Comparison of ENCODE assay signal across 27 mouse cellular contexts in genomic region chr6:42790949-42791556, GRCm38 (mm10). TPM values are rescaled to one million over a fixed set of nuclear protein-coding genes. Genes with fewer than 3 reads are reported as not detected.
DNase-seq lines count a peak whose midpoint lies in the region; ATAC-seq lines count a peak whose summit lies in the region.
"Had no signal": no experiment of that assay in that cellular context is flagged by ENCODE, and none has a peak within 500 bp of the region (broad histone marks: within the 10 kb centered on the region; RNA-seq: fewer than 3 reads in every experiment).

No protein-coding gene starts in this region.

- no peak overlapping the region for H3K4me3 ChIP-seq in hindbrain, embryonic 13.5 days
- no peak overlapping the region for H3K4me3 ChIP-seq in hindbrain, embryonic 11.5 days (ENCODE audit: low read depth, low read length)
- no peak overlapping the region for H3K4me3 ChIP-seq in neural tube, embryonic 14.5 days (ENCODE audit: low read depth, low read length)
- H3K4me3 ChIP-seq in forebrain, embryonic 14.5 days (ENCODE audit: low read depth, low read length): no peak overlapping the region
- no peak overlapping the region for H3K4me3 ChIP-seq in midbrain, embryonic 16.5 days (ENCODE audit: low read depth, low read length)
- H3K4me3 ChIP-seq in intestine, embryonic 16.5 days (ENCODE audit: low read length): no peak overlapping the region
- H3K4me3 ChIP-seq: erythroblast, embryonic 14.5 days; gastrocnemius, adult 2 months; liver, embryonic 13.5 days; lung, embryonic 15.5 days; neural tube, embryonic 12.5 days had no signal

- H3K4me1 ChIP-seq in hindbrain, embryonic 13.5 days (replicated peaks): no peaks in the 10 kb centered on the region
- no peaks in the 10 kb centered on the region for H3K4me1 ChIP-seq in hindbrain, embryonic 11.5 days (replicated peaks; ENCODE audit: control insufficient read depth, insufficient read depth, low read length)
- no peaks in the 10 kb centered on the region for H3K4me1 ChIP-seq in neural tube, embryonic 14.5 days (ENCODE audit: control insufficient read depth, insufficient read depth, low read length)
- H3K4me1 ChIP-seq in forebrain, embryonic 14.5 days (ENCODE audit: control insufficient read depth, insufficient read depth, low read length): no peaks in the 10 kb centered on the region
- peaks cover 3% of the 10 kb centered on the region for H3K4me1 ChIP-seq in midbrain, embryonic 16.5 days (ENCODE audit: control insufficient read depth, insufficient read depth, low read length)
- H3K4me1 ChIP-seq in intestine, embryonic 16.5 days (ENCODE audit: control insufficient read depth, insufficient read depth, low read length): no peaks in the 10 kb centered on the region
- H3K4me1 ChIP-seq: liver, embryonic 13.5 days; lung, embryonic 15.5 days; neural tube, embryonic 12.5 days had no signal

- no peaks in the 10 kb centered on the region for H3K9me3 ChIP-seq in hindbrain, embryonic 13.5 days
- H3K9me3 ChIP-seq in hindbrain, embryonic 11.5 days (ENCODE audit: control insufficient read depth, low read length): no peaks in the 10 kb centered on the region
- H3K9me3 ChIP-seq in neural tube, embryonic 14.5 days (ENCODE audit: control insufficient read depth, low read length): no peaks in the 10 kb centered on the region
- H3K9me3 ChIP-seq in forebrain, embryonic 14.5 days (replicated peaks; ENCODE audit: control insufficient read depth, low read length): no peaks in the 10 kb centered on the region
- H3K9me3 ChIP-seq in midbrain, embryonic 16.5 days (replicated peaks; ENCODE audit: control insufficient read depth, low read length, poor library complexity, severe bottlenecking): no peaks in the 10 kb centered on the region
- no peaks in the 10 kb centered on the region for H3K9me3 ChIP-seq in intestine, embryonic 16.5 days (ENCODE audit: control insufficient read depth, low read length)
- H3K9me3 ChIP-seq: liver, embryonic 13.5 days; lung, embryonic 15.5 days; neural tube, embryonic 12.5 days had no signal

- no peak overlapping the region for H3K27ac ChIP-seq in hindbrain, embryonic 13.5 days
- H3K27ac ChIP-seq in hindbrain, embryonic 11.5 days (ENCODE audit: low read depth, low read length): no peak overlapping the region
- H3K27ac ChIP-seq in neural tube, embryonic 14.5 days (ENCODE audit: low read depth, low read length): no peak overlapping the region
- no peak overlapping the region for H3K27ac ChIP-seq in forebrain, embryonic 14.5 days (ENCODE audit: low read depth, low read length)
- peak overlapping the region; percentile 73 for H3K27ac ChIP-seq in midbrain, embryonic 16.5 days (ENCODE audit: low read length)
- H3K27ac ChIP-seq in intestine, embryonic 16.5 days (ENCODE audit: low read length): no peak overlapping the region
- H3K27ac ChIP-seq: gastrocnemius, adult 2 months; liver, embryonic 13.5 days; lung, embryonic 15.5 days; macrophage; neural tube, embryonic 12.5 days had no signal

- no peak overlapping the region for H3K9ac ChIP-seq in hindbrain, embryonic 13.5 days
- H3K9ac ChIP-seq in hindbrain, embryonic 11.5 days (ENCODE audit: low read depth, low read length): no peak overlapping the region
- H3K9ac ChIP-seq in neural tube, embryonic 14.5 days (replicated peaks; ENCODE audit: low read depth, low read length): no peak overlapping the region
- H3K9ac ChIP-seq in forebrain, embryonic 14.5 days (ENCODE audit: low read length): no peak overlapping the region
- H3K9ac ChIP-seq in midbrain, embryonic 16.5 days (ENCODE audit: low read depth, low read length): no peak overlapping the region
- H3K9ac ChIP-seq in intestine, embryonic 16.5 days (ENCODE audit: low read depth, low read length): no peak overlapping the region
- H3K9ac ChIP-seq: liver, embryonic 13.5 days; lung, embryonic 15.5 days; neural tube, embryonic 12.5 days had no signal

- ATAC-seq in hindbrain, embryonic 13.5 days (ENCODE audit: low FRiP score): peak; percentile 74; the same call in 1 of the 2 replicates
- no peak for ATAC-seq in hindbrain, embryonic 11.5 days (ENCODE audit: low FRiP score)
- peak; percentile 66 for ATAC-seq in neural tube, embryonic 14.5 days (ENCODE audit: low read depth)
- ATAC-seq in forebrain, embryonic 14.5 days: peak; percentile 79
- peak; percentile 95 for ATAC-seq in midbrain, embryonic 16.5 days
- ATAC-seq in intestine, embryonic 16.5 days: no peak

- H3K4me2 ChIP-seq in hindbrain, embryonic 13.5 days: no peak overlapping the region
- no peak overlapping the region for H3K4me2 ChIP-seq in hindbrain, embryonic 11.5 days (replicated peaks; ENCODE audit: low read depth, low read length)
- H3K4me2 ChIP-seq in neural tube, embryonic 14.5 days (ENCODE audit: low read depth, low read length): no peak overlapping the region
- H3K4me2 ChIP-seq in forebrain, embryonic 14.5 days (ENCODE audit: low read length): no peak overlapping the region
- 0 out of 2 replicates have a peak overlapping the region, but pooled peaks have one; percentile 24 for H3K4me2 ChIP-seq in midbrain, embryonic 16.5 days (ENCODE audit: low read length)
- no peak overlapping the region for H3K4me2 ChIP-seq in intestine, embryonic 16.5 days (ENCODE audit: low read depth, low read length)
- H3K4me2 ChIP-seq: liver, embryonic 13.5 days; lung, embryonic 15.5 days; neural tube, embryonic 12.5 days had no signal

- H3K27me3 ChIP-seq in hindbrain, embryonic 13.5 days: no peaks in the 10 kb centered on the region
- no peaks in the 10 kb centered on the region for H3K27me3 ChIP-seq in hindbrain, embryonic 11.5 days (ENCODE audit: control insufficient read depth, insufficient read depth, low read length)
- no peaks in the 10 kb centered on the region for H3K27me3 ChIP-seq in neural tube, embryonic 14.5 days (ENCODE audit: control insufficient read depth, insufficient read depth, low read length)
- no peaks in the 10 kb centered on the region for H3K27me3 ChIP-seq in forebrain, embryonic 14.5 days (replicated peaks; ENCODE audit: control insufficient read depth, insufficient read depth, low read length)
- H3K27me3 ChIP-seq in midbrain, embryonic 16.5 days (ENCODE audit: control insufficient read depth, insufficient read depth, low read depth, low read length): no peaks in the 10 kb centered on the region
- H3K27me3 ChIP-seq in intestine, embryonic 16.5 days (replicated peaks; ENCODE audit: control insufficient read depth, insufficient read depth, low read length): no peaks in the 10 kb centered on the region
- H3K27me3 ChIP-seq: CH12.LX; liver, embryonic 13.5 days; lung, embryonic 15.5 days; neural tube, embryonic 12.5 days had no signal

- H3K36me3 ChIP-seq in hindbrain, embryonic 13.5 days: no peaks in the 10 kb centered on the region
- H3K36me3 ChIP-seq in hindbrain, embryonic 11.5 days (ENCODE audit: control insufficient read depth, insufficient read depth, low read length): no peaks in the 10 kb centered on the region
- no peaks in the 10 kb centered on the region for H3K36me3 ChIP-seq in neural tube, embryonic 14.5 days (ENCODE audit: control insufficient read depth, insufficient read depth, low read length)
- no peaks in the 10 kb centered on the region for H3K36me3 ChIP-seq in forebrain, embryonic 14.5 days (ENCODE audit: control insufficient read depth, insufficient read depth, low read length)
- H3K36me3 ChIP-seq in midbrain, embryonic 16.5 days (ENCODE audit: control insufficient read depth, insufficient read depth, low read length): no peaks in the 10 kb centered on the region
- no peaks in the 10 kb centered on the region for H3K36me3 ChIP-seq in intestine, embryonic 16.5 days (ENCODE audit: control insufficient read depth, insufficient read depth, low read length)
- H3K36me3 ChIP-seq: liver, embryonic 13.5 days; lung, embryonic 15.5 days; neural tube, embryonic 12.5 days had no signal

- no peak for DNase-seq in hindbrain, embryonic 11.5 days (ENCODE audit: low spot score)
- no peak for DNase-seq in neural tube, embryonic 10.5 days (ENCODE audit: extremely low spot score, low spot score)
- DNase-seq in forebrain, embryonic 14.5 days (ENCODE audit: low spot score): peak; percentile 52
- DNase-seq in embryo, embryonic 10 days (ENCODE audit: low spot score): no peak
- DNase-seq: adrenal gland, adult 2 months; cerebellum, adult 11-12 months; gastrocnemius, adult 2 months; heart, adult 11 months; heart, postnatal 4 days; kidney, adult 18-20 months; kidney, postnatal 25 days; layer of hippocampus, adult 9-11 months; liver, embryonic 13.5 days; thymus, postnatal 14 days had no signal

- whole genome bisulfite sequencing in hindbrain, embryonic 13.5 days: 75% methylated on average over 9 of the region's 9 CpGs
- WGBS in hindbrain, embryonic 11.5 days: 85% methylated on average over 9 of the region's 9 CpGs
- WGBS in neural tube, embryonic 14.5 days: 73% methylated on average over 9 of the region's 9 CpGs
- WGBS in forebrain, embryonic 14.5 days: 64% methylated on average over 9 of the region's 9 CpGs
- WGBS in midbrain, embryonic 16.5 days: 65% methylated on average over 9 of the region's 9 CpGs
- WGBS in intestine, embryonic 16.5 days: 78% methylated on average over 9 of the region's 9 CpGs

RNA-seq across cellular contexts. Expression of gene Olfr452, which starts 6.2 kb away (rescaled TPM):
- not detected in 2 replicates for polyA plus RNA-seq in hindbrain, embryonic 13.5 days (2015; fragmentation: Nextera tagmentation; extraction: Ambion mirVana)
- polyA plus RNA-seq in hindbrain, embryonic 11.5 days (2014; fragmentation: Nextera tagmentation; extraction: Ambion mirVana): not detected in 2 replicates
- not detected in 2 replicates for polyA plus RNA-seq in neural tube, embryonic 14.5 days (2014; fragmentation: Nextera tagmentation; extraction: Ambion mirVana)
- polyA plus RNA-seq in forebrain, embryonic 14.5 days (2014; fragmentation: Nextera tagmentation; extraction: Ambion mirVana): not detected in 2 replicates
- polyA plus RNA-seq in midbrain, embryonic 16.5 days (2015; fragmentation: Nextera tagmentation; extraction: Ambion mirVana): not detected in 2 replicates
- not detected in 2 replicates for polyA plus RNA-seq in intestine, embryonic 16.5 days (2015; fragmentation: Nextera tagmentation; extraction: Ambion mirVana)
- polyA plus RNA-seq: adrenal gland, adult 2 months; embryonic facial prominence, embryonic 11.5 days; erythroblast, embryonic 14.5 days; heart, embryonic 14.5 days; limb, embryonic 11.5 days; liver, embryonic 13.5 days; lung, embryonic 15.5 days; macrophage; neural tube, embryonic 12.5 days; stomach, embryonic 16.5 days had no signal

RNA-seq across cellular contexts. Expression of gene Olfr450, which starts 20.7 kb away (rescaled TPM):
- polyA plus RNA-seq in hindbrain, embryonic 13.5 days (2015; fragmentation: Nextera tagmentation; extraction: Ambion mirVana): not detected in 2 replicates
- not detected in 2 replicates for polyA plus RNA-seq in hindbrain, embryonic 11.5 days (2014; fragmentation: Nextera tagmentation; extraction: Ambion mirVana)
- not detected in 2 replicates for polyA plus RNA-seq in neural tube, embryonic 14.5 days (2014; fragmentation: Nextera tagmentation; extraction: Ambion mirVana)
- polyA plus RNA-seq in forebrain, embryonic 14.5 days (2014; fragmentation: Nextera tagmentation; extraction: Ambion mirVana): not detected in 2 replicates
- not detected in 2 replicates for polyA plus RNA-seq in midbrain, embryonic 16.5 days (2015; fragmentation: Nextera tagmentation; extraction: Ambion mirVana)
- polyA plus RNA-seq in intestine, embryonic 16.5 days (2015; fragmentation: Nextera tagmentation; extraction: Ambion mirVana): not detected in 2 replicates
- polyA plus RNA-seq: adrenal gland, adult 2 months; embryonic facial prominence, embryonic 11.5 days; heart, embryonic 14.5 days; limb, embryonic 11.5 days; liver, embryonic 13.5 days; lung, embryonic 15.5 days; macrophage; neural tube, embryonic 12.5 days; stomach, embryonic 16.5 days had no signal

RNA-seq across cellular contexts. Expression of gene Olfr38, which starts 34.8 kb away (rescaled TPM):
- polyA plus RNA-seq in hindbrain, embryonic 13.5 days (2015; fragmentation: Nextera tagmentation; extraction: Ambion mirVana): not detected in 2 replicates
- polyA plus RNA-seq in hindbrain, embryonic 11.5 days (2014; fragmentation: Nextera tagmentation; extraction: Ambion mirVana): not detected in 2 replicates
- not detected in 2 replicates for polyA plus RNA-seq in neural tube, embryonic 14.5 days (2014; fragmentation: Nextera tagmentation; extraction: Ambion mirVana)
- polyA plus RNA-seq in forebrain, embryonic 14.5 days (2014; fragmentation: Nextera tagmentation; extraction: Ambion mirVana): not detected in 2 replicates
- not detected in 2 replicates for polyA plus RNA-seq in midbrain, embryonic 16.5 days (2015; fragmentation: Nextera tagmentation; extraction: Ambion mirVana)
- not detected in 2 replicates for polyA plus RNA-seq in intestine, embryonic 16.5 days (2015; fragmentation: Nextera tagmentation; extraction: Ambion mirVana)
- polyA plus RNA-seq: adrenal gland, adult 2 months; embryonic facial prominence, embryonic 11.5 days; erythroblast, embryonic 14.5 days; heart, embryonic 14.5 days; limb, embryonic 11.5 days; liver, embryonic 13.5 days; lung, embryonic 15.5 days; macrophage; neural tube, embryonic 12.5 days; stomach, embryonic 16.5 days had no signal

RNA-seq across cellular contexts. Expression of gene Olfr449, which starts 43.1 kb away (rescaled TPM):
- polyA plus RNA-seq in hindbrain, embryonic 13.5 days (2015; fragmentation: Nextera tagmentation; extraction: Ambion mirVana): not detected in 2 replicates
- not detected in 2 replicates for polyA plus RNA-seq in hindbrain, embryonic 11.5 days (2014; fragmentation: Nextera tagmentation; extraction: Ambion mirVana)
- polyA plus RNA-seq in neural tube, embryonic 14.5 days (2014; fragmentation: Nextera tagmentation; extraction: Ambion mirVana): not detected in 2 replicates
- not detected in 2 replicates for polyA plus RNA-seq in forebrain, embryonic 14.5 days (2014; fragmentation: Nextera tagmentation; extraction: Ambion mirVana)
- polyA plus RNA-seq in midbrain, embryonic 16.5 days (2015; fragmentation: Nextera tagmentation; extraction: Ambion mirVana): not detected in 2 replicates
- not detected in 2 replicates for polyA plus RNA-seq in intestine, embryonic 16.5 days (2015; fragmentation: Nextera tagmentation; extraction: Ambion mirVana)
- polyA plus RNA-seq: adrenal gland, adult 2 months; embryonic facial prominence, embryonic 11.5 days; erythroblast, embryonic 14.5 days; heart, embryonic 14.5 days; limb, embryonic 11.5 days; liver, embryonic 13.5 days; lung, embryonic 15.5 days; macrophage; neural tube, embryonic 12.5 days; stomach, embryonic 16.5 days had no signal

RNA-seq across cellular contexts. Expression of gene Olfr453, which starts 51.9 kb away (rescaled TPM):
- not detected in 2 replicates for polyA plus RNA-seq in hindbrain, embryonic 13.5 days (2015; fragmentation: Nextera tagmentation; extraction: Ambion mirVana)
- not detected in 2 replicates for polyA plus RNA-seq in hindbrain, embryonic 11.5 days (2014; fragmentation: Nextera tagmentation; extraction: Ambion mirVana)
- not detected in 2 replicates for polyA plus RNA-seq in neural tube, embryonic 14.5 days (2014; fragmentation: Nextera tagmentation; extraction: Ambion mirVana)
- not detected in 2 replicates for polyA plus RNA-seq in forebrain, embryonic 14.5 days (2014; fragmentation: Nextera tagmentation; extraction: Ambion mirVana)
- not detected in 2 replicates for polyA plus RNA-seq in midbrain, embryonic 16.5 days (2015; fragmentation: Nextera tagmentation; extraction: Ambion mirVana)
- polyA plus RNA-seq in intestine, embryonic 16.5 days (2015; fragmentation: Nextera tagmentation; extraction: Ambion mirVana): not detected in 2 replicates
- polyA plus RNA-seq: adrenal gland, adult 2 months; embryonic facial prominence, embryonic 11.5 days; erythroblast, embryonic 14.5 days; heart, embryonic 14.5 days; limb, embryonic 11.5 days; liver, embryonic 13.5 days; lung, embryonic 15.5 days; macrophage; neural tube, embryonic 12.5 days; stomach, embryonic 16.5 days had no signal

Comparison
In these comparisons a context has a peak if more than half of its experiments do, and no peak if none do; other contexts are left out.
1. ATAC-seq: peak in hindbrain, embryonic 13.5 days (single experiment), neural tube, embryonic 14.5 days (single experiment), forebrain, embryonic 14.5 days (single experiment) and midbrain, embryonic 16.5 days (single experiment); none in hindbrain, embryonic 11.5 days (single experiment) and intestine, embryonic 16.5 days (single experiment).